Mouse (Mus musculus) bone marrow macrophage, adult 2 months (primary cell): ENCODE data around the gene Slc5a2. TPM values are rescaled to one million over a fixed set of nuclear protein-coding genes. Genes with fewer than 3 reads are reported as not detected.

Experiments used
- H3K27ac ChIP-seq: 2 replicates; pipeline ENCODE4 v1.5.1; 2012; ENCODE audit warnings: low read depth, low read length; ENCODE audit not compliant: insufficient read depth
- H3K4me1 ChIP-seq: 2 replicates; pipeline ENCODE4 v1.6.1; 2012; ENCODE audit warnings: low read length; ENCODE audit not compliant: control insufficient read depth, insufficient read depth
- H3K4me3 ChIP-seq: 2 replicates; pipeline ENCODE4 v1.5.1; 2012; ENCODE audit warnings: mild to moderate bottlenecking, low read length, moderate library complexity; ENCODE audit not compliant: insufficient read depth
- CTCF ChIP-seq: IDR thresholded peaks from 2 replicates; pipeline ENCODE4 v1.5.1; 2012; ENCODE audit warnings: low read depth, mild to moderate bottlenecking, low read length, moderate library complexity
- POLR2A ChIP-seq: IDR thresholded peaks from 2 replicates; pipeline ENCODE4 v1.6.1; 2012; ENCODE audit warnings: mild to moderate bottlenecking, low read depth, low read length, borderline replicate concordance
- polyA plus RNA-seq: library from polyadenylated mRNA; stranded (reverse); fragments of >200 nt; gene quantifications from 2 replicates; pipeline ENCODE4 v1.2.4, GENCODE M21; 2012; ENCODE audit not compliant: missing spikeins, insufficient read depth, insufficient read length

Gene Slc5a2
- polyA plus RNA-seq, 1 experiment: not detected

DNA sequence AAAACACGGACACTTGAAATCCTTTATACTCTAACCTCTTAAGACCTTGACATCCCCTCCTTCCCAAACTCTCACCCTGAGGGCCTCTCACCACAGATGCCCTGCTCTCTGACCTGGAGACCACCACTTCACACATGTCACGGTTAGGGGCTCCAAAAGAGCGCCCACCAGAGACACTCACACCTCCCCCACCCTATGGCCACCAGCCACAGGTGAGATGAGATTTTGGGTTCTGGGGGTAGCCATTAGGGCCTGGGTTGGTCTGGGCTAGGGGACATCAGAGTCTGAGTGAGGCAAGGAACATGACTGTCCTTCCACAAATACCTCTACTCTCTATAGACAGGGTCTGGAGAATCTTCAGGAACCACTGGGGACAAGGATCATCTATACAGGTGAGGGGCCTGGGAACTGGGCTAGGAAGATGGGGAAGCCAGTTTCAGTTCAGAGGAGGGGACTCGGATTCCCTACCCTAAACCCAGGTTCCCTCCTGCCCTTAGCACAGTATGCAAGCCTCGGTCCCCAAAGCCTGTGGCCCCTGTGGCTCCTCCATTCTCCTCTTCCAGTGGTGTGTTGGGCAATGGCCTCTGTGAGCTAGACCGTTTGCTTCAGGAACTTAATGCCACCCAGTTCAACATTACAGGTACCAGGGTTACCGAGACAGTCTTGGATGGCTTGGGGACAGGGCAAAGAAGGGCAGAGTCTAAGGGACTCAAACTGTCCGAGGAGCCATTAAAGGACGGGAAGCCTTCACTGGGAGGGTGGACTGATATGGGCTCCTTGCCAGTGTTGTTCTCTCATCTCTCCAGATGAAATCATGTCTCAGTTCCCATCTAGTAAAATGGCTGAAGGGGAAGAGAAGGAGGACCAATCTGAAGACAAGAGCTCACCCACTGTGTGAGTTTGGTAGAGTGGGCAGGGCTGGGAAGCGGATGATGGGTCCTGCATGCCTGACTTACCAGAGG is 17.1 kb upstream of the Slc5a2 start:
- no peak overlapping the region for H3K4me3 ChIP-seq
- H3K4me1 ChIP-seq: no peaks in the 10 kb centered on the region
- TF ChIP-seq CTCF (no peak), POLR2A (no peak)
- no peak overlapping the region for H3K27ac ChIP-seq

GRCm38 (mm10) chr7:128249998-128250397 is 15.5 kb upstream of the Slc5a2 start:
- Histone ChIP-seq H3K4me3 (no peak overlapping the region), H3K4me1 (no peaks in the 10 kb centered on the region), H3K27ac (no peak overlapping the region)
- TF ChIP-seq CTCF (no peak), POLR2A (no peak)

- H3K4me1 ChIP-seq: no peaks in the 10 kb centered on the region
- H3K27ac ChIP-seq: no peak overlapping the region
- no peak overlapping the region for H3K4me3 ChIP-seq
- TF ChIP-seq CTCF: no peak
- no peak for TF ChIP-seq POLR2A
Measured at GRCm38 (mm10) chr7:128251946-128252345, 13.5 kb upstream of the Slc5a2 start.

GRCm38 (mm10) chr7:128252609-128253008 is 12.8 kb upstream of the Slc5a2 start:
- no peaks in the 10 kb centered on the region for H3K4me1 ChIP-seq
- no peak overlapping the region for H3K27ac ChIP-seq
- H3K4me3 ChIP-seq: no peak overlapping the region
- TF ChIP-seq CTCF: no peak
- TF ChIP-seq POLR2A: no peak

GRCm38 (mm10) chr7:128254978-128255377 is 10.5 kb upstream of the Slc5a2 start:
- Histone ChIP-seq H3K4me3 (no peak overlapping the region), H3K27ac (no peak overlapping the region), H3K4me1 (no peaks in the 10 kb centered on the region)
- TF ChIP-seq CTCF (no peak), POLR2A (no peak)

DNA sequence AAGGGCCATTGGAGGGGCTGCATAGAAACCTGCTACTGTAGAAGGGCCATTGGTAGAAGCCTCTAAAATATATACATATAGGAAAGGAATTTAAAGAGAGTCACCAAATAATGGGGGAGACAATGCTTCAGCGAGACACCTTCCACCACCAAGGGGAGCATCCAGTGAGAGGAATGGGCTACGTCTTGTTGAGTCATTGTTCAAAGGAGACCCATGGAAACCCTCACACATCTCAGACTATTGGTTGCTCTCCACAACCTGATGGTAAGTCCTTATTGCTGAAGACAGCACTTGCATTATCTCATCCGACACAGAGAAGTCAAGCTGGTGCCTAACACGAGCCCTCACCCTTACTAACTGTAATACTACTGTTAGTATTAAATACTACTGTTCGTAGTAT is 9.7 kb upstream of the Slc5a2 start:
- no peaks in the 10 kb centered on the region for H3K4me1 ChIP-seq
- H3K4me3 ChIP-seq: no peak overlapping the region
- TF ChIP-seq POLR2A (no peak), CTCF (no peak)
- H3K27ac ChIP-seq: no peak overlapping the region

- Histone ChIP-seq H3K4me1 (no peaks in the 10 kb centered on the region), H3K4me3 (no peak overlapping the region), H3K27ac (no peak overlapping the region)
- TF ChIP-seq CTCF (no peak), POLR2A (no peak)
Measured at GRCm38 (mm10) chr7:128256783-128257334, 8.6 kb upstream of the Slc5a2 start.

DNA sequence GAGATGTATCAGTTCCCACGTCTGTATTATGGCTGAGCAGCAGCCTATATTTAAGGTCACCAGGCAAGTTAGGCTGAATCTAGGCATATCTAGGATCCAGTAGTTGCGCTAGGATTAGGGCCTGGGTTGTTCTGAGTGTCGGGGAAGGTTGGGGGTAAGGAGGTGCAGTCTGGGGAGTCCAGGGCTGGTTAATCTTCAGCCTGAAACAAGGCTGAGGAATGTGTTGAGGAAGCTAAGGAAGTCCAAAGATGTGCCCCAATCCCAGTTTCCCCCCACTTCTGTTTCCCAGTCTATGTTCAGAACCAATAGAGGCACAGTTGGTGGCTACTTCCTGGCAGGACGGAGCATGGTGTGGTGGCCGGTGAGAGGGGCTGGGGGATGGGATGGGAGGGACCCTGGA is 599 bp downstream of the Slc5a2 start:
- Histone ChIP-seq H3K27ac (no peak overlapping the region), H3K4me3 (no peak overlapping the region), H3K4me1 (no peaks in the 10 kb centered on the region)
- TF ChIP-seq CTCF (no peak), POLR2A (no peak)

DNA sequence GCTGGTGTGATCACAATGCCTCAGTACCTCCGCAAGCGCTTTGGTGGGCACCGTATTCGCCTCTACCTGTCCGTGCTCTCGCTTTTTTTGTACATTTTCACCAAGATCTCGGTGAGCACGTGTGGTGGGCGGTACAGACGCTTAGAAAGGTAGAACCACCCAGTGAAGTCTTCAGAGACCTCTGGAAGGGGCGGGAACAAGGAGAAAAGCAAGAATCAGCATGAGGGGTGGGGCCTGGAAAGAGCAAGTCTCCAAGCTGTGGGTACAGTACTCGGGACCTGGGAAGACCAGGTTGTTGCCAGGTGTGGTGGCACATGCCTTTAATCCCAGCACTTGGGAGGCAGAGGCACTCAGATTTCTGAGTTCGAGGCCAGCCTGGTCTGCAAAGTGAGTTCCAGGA is 1.9 kb downstream of the Slc5a2 start:
- H3K4me1 ChIP-seq: no peaks in the 10 kb centered on the region
- no peak overlapping the region for H3K27ac ChIP-seq
- H3K4me3 ChIP-seq: no peak overlapping the region
- TF ChIP-seq POLR2A (no peak), CTCF (no peak)

DNA sequence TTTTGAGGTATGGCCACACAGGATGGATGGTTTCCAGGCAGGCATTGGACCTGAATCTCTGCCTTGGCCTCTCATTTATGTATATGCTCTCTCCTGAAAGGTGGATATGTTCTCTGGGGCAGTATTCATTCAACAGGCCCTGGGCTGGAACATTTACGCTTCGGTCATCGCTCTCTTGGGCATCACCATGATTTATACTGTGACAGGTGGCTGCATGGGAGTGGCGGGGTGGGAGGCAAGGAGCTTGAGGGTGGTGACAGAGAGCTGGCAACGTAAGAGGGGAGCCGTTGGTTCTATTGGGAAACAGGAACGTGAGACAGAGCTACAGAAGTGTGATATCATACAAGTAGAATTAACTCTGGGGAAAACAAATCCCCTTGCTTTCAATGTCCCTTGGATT is 2.4 kb downstream of the Slc5a2 start:
- Histone ChIP-seq H3K4me3 (no peak overlapping the region), H3K27ac (no peak overlapping the region), H3K4me1 (no peaks in the 10 kb centered on the region)
- TF ChIP-seq CTCF (no peak), POLR2A (no peak)

- no peak overlapping the region for H3K27ac ChIP-seq
- no peak overlapping the region for H3K4me3 ChIP-seq
- no peaks in the 10 kb centered on the region for H3K4me1 ChIP-seq
- TF ChIP-seq CTCF (no peak), POLR2A (no peak)
Measured at GRCm38 (mm10) chr7:128270431-128270850, 5.0 kb downstream of the Slc5a2 start.
